Comparison of ENCODE assay signal across 12 mouse cellular contexts in the genomic region with DNA sequence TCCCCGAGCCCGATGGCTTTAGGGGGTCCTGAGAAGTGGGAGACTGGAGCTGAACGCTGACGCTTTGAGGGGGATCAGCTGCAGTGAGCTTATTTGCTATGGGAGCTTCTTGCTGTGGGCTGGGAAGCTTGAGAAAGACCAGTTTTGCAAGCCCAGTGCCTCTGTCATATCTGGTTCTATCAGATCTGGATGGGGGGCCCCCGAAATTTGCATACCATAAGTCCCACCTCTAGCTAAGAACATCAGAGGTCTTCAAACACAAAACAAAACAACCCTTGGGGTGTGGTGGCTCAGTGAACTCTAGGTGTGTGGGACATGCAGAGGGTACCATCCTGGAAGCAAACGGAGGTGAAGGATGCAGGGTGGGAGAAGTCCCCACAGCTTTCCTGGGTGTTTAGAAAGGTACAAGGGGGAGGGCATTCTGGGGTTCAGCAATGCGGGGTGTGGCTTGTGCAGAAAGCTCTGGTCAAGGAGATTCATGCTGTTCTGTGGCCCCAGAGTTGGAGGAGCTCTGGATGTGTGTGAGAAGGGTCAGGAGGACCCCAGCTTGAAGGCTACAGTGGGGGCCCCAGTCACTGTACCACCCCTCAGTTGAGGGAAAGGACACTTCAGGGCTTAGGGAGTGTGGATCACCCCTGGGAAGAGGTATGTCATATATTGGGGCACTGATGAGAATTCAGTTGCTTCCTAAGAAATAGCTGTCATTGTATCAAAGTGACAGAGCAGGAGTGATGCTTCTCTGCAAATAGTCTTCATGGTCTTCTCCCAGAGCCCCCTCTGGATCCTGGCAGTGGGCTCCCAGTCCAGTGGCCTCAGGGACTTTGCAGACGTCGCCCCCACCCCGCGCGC.
DNase-seq lines count a peak whose midpoint lies in the region; ATAC-seq and TF ChIP-seq lines count a peak whose summit lies in the region.
"Had no signal": no experiment of that assay in that cellular context is flagged by ENCODE, and none has a peak within 500 bp of the region (broad histone marks: within the 10 kb centered on the region; RNA-seq: fewer than 3 reads in every experiment).

No protein-coding gene starts in this region.

- no peak for TF ChIP-seq CTCF in lung, adult 2 months (IDR thresholded peaks at IDR 0.05; ENCODE audit: insufficient read depth, low read length)

- H3K4me1 ChIP-seq in heart, embryonic 13.5 days, result no peaks in the 10 kb centered on the region
- H3K4me1 ChIP-seq in lung, embryonic 16.5 days (replicated peaks; ENCODE audit: control insufficient read depth, insufficient read depth, low read length), result no peaks in the 10 kb centered on the region
- no peaks in the 10 kb centered on the region for H3K4me1 ChIP-seq in lung, adult 2 months (ENCODE audit: control insufficient read depth, insufficient read depth, low read length)
- no peaks in the 10 kb centered on the region for H3K4me1 ChIP-seq in limb, embryonic 11.5 days (ENCODE audit: control insufficient read depth, insufficient read depth, low read length)
- no peaks in the 10 kb centered on the region for H3K4me1 ChIP-seq in stomach, embryonic 16.5 days (ENCODE audit: control insufficient read depth, insufficient read depth, low read length)
- H3K4me1 ChIP-seq: neural tube, embryonic 13.5 days had no signal

- no peak for TF ChIP-seq POLR2A in lung, adult 2 months (IDR thresholded peaks at IDR 0.05; ENCODE audit: borderline replicate concordance, extremely low read depth, low read depth, low read length)

- no peak for ATAC-seq in heart, embryonic 13.5 days (ENCODE audit: extremely low read depth, insufficient number of reproducible peaks, low FRiP score, low TSS enrichment)
- ATAC-seq in lung, embryonic 16.5 days (ENCODE audit: low read depth), result no peak
- no peak for ATAC-seq in limb, embryonic 11.5 days (ENCODE audit: insufficient number of reproducible peaks, low FRiP score, low TSS enrichment, low read depth)
- no peak for ATAC-seq in stomach, embryonic 16.5 days (ENCODE audit: insufficient read depth, low FRiP score)
- ATAC-seq: hindbrain, embryonic 16.5 days had no signal

- peak overlapping the region; percentile 30 for H3K4me3 ChIP-seq in heart, embryonic 13.5 days
- H3K4me3 ChIP-seq in lung, embryonic 16.5 days (ENCODE audit: low read length), result peak overlapping the region; percentile 37
- no peak overlapping the region for H3K4me3 ChIP-seq in lung, adult 2 months (replicated peaks; ENCODE audit: extremely low read depth, low read depth, low read length)
- no peak overlapping the region for H3K4me3 ChIP-seq in limb, embryonic 11.5 days (ENCODE audit: low read depth, low read length)
- peak overlapping the region; percentile 36 for H3K4me3 ChIP-seq in stomach, embryonic 16.5 days (replicated peaks; ENCODE audit: low read length)
- H3K4me3 ChIP-seq: gastrocnemius, adult 2 months; neural tube, embryonic 13.5 days had no signal

- DNase-seq in heart, postnatal 4 days, result no peak
- DNase-seq in lung, adult 2 months, result no peak
- DNase-seq in limb, embryonic 11.5 days (ENCODE audit: low spot score), result no peak
- DNase-seq in adrenal gland, postnatal 4 days (ENCODE audit: low spot score in 2 of 2), result no peak
- DNase-seq in frontal cortex, postnatal 10 days (ENCODE audit: low spot score in 2 of 2), result no peak
- DNase-seq: gastrocnemius, adult 2 months; right cerebral cortex, postnatal 14 days had no signal

- H3K27me3 ChIP-seq in heart, embryonic 13.5 days (replicated peaks), result peaks cover 39% of the 10 kb centered on the region
- peaks cover 7% of the 10 kb centered on the region; the same call in 1 of the 2 replicates for H3K27me3 ChIP-seq in lung, embryonic 16.5 days (ENCODE audit: control insufficient read depth, insufficient read depth, low read depth, low read length)
- H3K27me3 ChIP-seq in limb, embryonic 11.5 days (ENCODE audit: control insufficient read depth, insufficient read depth, low read length), result peaks cover 15% of the 10 kb centered on the region
- no peaks in the 10 kb centered on the region for H3K27me3 ChIP-seq in stomach, embryonic 16.5 days (ENCODE audit: control insufficient read depth, insufficient read depth, low read length)

- H3K4me2 ChIP-seq in heart, embryonic 13.5 days, result peak overlapping the region; percentile 58
- peak overlapping the region; percentile 53 for H3K4me2 ChIP-seq in lung, embryonic 16.5 days (ENCODE audit: low read depth, low read length)
- H3K4me2 ChIP-seq in limb, embryonic 11.5 days (ENCODE audit: low read depth, severe bottlenecking), result peak overlapping the region; percentile 27; the same call in 1 of the 2 replicates
- H3K4me2 ChIP-seq in stomach, embryonic 16.5 days (ENCODE audit: low read depth, low read length), result peak overlapping the region; percentile 51
- H3K4me2 ChIP-seq: neural tube, embryonic 13.5 days had no signal

- H3K36me3 ChIP-seq in heart, embryonic 13.5 days, result no peaks in the 10 kb centered on the region
- H3K36me3 ChIP-seq in lung, embryonic 16.5 days (ENCODE audit: control insufficient read depth, insufficient read depth, low read length), result no peaks in the 10 kb centered on the region
- no peaks in the 10 kb centered on the region for H3K36me3 ChIP-seq in limb, embryonic 11.5 days (ENCODE audit: control insufficient read depth, insufficient read depth, low read length)
- no peaks in the 10 kb centered on the region for H3K36me3 ChIP-seq in stomach, embryonic 16.5 days (ENCODE audit: control insufficient read depth, insufficient read depth, low read length)

- H3K9me3 ChIP-seq in heart, embryonic 13.5 days, result no peaks in the 10 kb centered on the region
- no peaks in the 10 kb centered on the region for H3K9me3 ChIP-seq in lung, embryonic 16.5 days (ENCODE audit: control insufficient read depth, low read length)
- no peaks in the 10 kb centered on the region for H3K9me3 ChIP-seq in limb, embryonic 11.5 days (ENCODE audit: control insufficient read depth, low read length)
- no peaks in the 10 kb centered on the region for H3K9me3 ChIP-seq in stomach, embryonic 16.5 days (replicated peaks; ENCODE audit: control insufficient read depth, low read length)
- H3K9me3 ChIP-seq: neural tube, embryonic 13.5 days had no signal

- peak overlapping the region; percentile 30; the same call in 1 of the 2 replicates for H3K9ac ChIP-seq in heart, embryonic 13.5 days
- H3K9ac ChIP-seq in lung, embryonic 16.5 days (ENCODE audit: low read length), result peak overlapping the region; percentile 42
- no peak overlapping the region for H3K9ac ChIP-seq in limb, embryonic 11.5 days (ENCODE audit: low read length)
- H3K9ac ChIP-seq in stomach, embryonic 16.5 days (ENCODE audit: low read length), result peak overlapping the region; percentile 66
- H3K9ac ChIP-seq: neural tube, embryonic 13.5 days had no signal

- H3K27ac ChIP-seq in heart, embryonic 13.5 days (replicated peaks), result no peak overlapping the region
- no peak overlapping the region for H3K27ac ChIP-seq in lung, embryonic 16.5 days (ENCODE audit: low read length)
- no peak overlapping the region for H3K27ac ChIP-seq in limb, embryonic 11.5 days (replicated peaks; ENCODE audit: low read depth, low read length)
- no peak overlapping the region for H3K27ac ChIP-seq in stomach, embryonic 16.5 days (ENCODE audit: low read length)
- H3K27ac ChIP-seq: gastrocnemius, adult 2 months; neural tube, embryonic 13.5 days had no signal

- WGBS in heart, embryonic 13.5 days, result 31% methylated on average over 12 of the region's 12 CpGs
- WGBS in lung, embryonic 16.5 days, result 22% methylated on average over 12 of the region's 12 CpGs
- WGBS in lung, adult 2 months, result 41% methylated on average over 12 of the region's 12 CpGs
- WGBS in limb, embryonic 11.5 days, result 37% methylated on average over 12 of the region's 12 CpGs
- WGBS in stomach, embryonic 16.5 days, result 34% methylated on average over 12 of the region's 12 CpGs

Comparison
In these comparisons a context has a peak if more than half of its experiments do, and no peak if none do; other contexts are left out.
1. H3K4me3 ChIP-seq: peak in heart, embryonic 13.5 days (single experiment), lung, embryonic 16.5 days (single experiment) and stomach, embryonic 16.5 days (single experiment); none in lung, adult 2 months (single experiment) and limb, embryonic 11.5 days (single experiment).
2. Peak in every context shown above with its lines, with median percentiles within 50 percentile points of each other: H3K4me2 ChIP-seq.